Mouse (Mus musculus) kidney, adult 2 months (tissue): ENCODE results near the gene Pkn1.

Experiments
- CTCF ChIP-seq: fragments of 200-500 bp; conservative IDR thresholded peaks from 2 replicates; pipeline ENCODE4 v1.5.1; 2011; ENCODE audit warnings: low read depth, mild to moderate bottlenecking, control low read depth, low read length, moderate library complexity, mixed read lengths; ENCODE audit not compliant: insufficient read depth, insufficient read length
- POLR2A ChIP-seq: fragments of 200-500 bp; IDR thresholded peaks from one replicate; pipeline ENCODE4 v1.6.1; 2011; ENCODE audit warnings: low read depth, low read length, control low read depth

GRCm38 (mm10) chr8:83697374-83698220 lies 1.4 kb downstream of the Pkn1 start:
- TF ChIP-seq CTCF (no peak), POLR2A (no peak)
